Mouse (Mus musculus): ENCODE measurements around the gene Prkcg. TPM values are rescaled to one million over a fixed set of nuclear protein-coding genes. Genes with fewer than 3 reads are reported as not detected.

The Prkcg gene
- total RNA-seq, 2 experiments from 2014 or later, result 448 to 472 TPM

GRCm38 (mm10) chr7:3314121-3314520 lies 25.1 kb downstream of the Prkcg start:
- no peak for DNase-seq (ENCODE audit: low spot score in 2 of 2)

DNA sequence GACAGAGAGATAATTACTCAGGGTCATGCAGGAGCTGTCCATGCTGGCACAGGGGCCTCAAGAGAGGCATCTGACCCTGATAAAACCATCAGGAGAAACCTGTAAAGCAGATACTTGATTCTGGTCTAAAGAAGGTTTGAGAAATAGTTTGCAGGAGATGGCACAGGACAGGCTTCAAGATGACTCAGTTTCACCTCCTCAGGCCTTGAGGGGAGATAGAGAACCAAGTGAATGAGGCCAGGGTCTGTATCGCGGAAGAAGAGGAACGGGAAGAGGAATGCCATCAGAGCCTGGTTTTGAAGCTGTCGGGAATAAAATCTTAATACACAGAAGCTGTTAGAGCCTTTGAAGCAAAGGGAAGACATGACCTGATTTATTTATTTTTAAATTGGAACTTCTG lies 28.7 kb downstream of the Prkcg start:
- DNase-seq (ENCODE audit: low spot score in 2 of 2), result no peak

GRCm38 (mm10) chr7:3320856-3321255 lies 31.9 kb downstream of the Prkcg start:
- no peak for DNase-seq (ENCODE audit: low spot score in 2 of 2)

- no peak for DNase-seq (ENCODE audit: low spot score in 2 of 2)
Measured at GRCm38 (mm10) chr7:3323826-3324225, 34.8 kb downstream of the Prkcg start.

DNA sequence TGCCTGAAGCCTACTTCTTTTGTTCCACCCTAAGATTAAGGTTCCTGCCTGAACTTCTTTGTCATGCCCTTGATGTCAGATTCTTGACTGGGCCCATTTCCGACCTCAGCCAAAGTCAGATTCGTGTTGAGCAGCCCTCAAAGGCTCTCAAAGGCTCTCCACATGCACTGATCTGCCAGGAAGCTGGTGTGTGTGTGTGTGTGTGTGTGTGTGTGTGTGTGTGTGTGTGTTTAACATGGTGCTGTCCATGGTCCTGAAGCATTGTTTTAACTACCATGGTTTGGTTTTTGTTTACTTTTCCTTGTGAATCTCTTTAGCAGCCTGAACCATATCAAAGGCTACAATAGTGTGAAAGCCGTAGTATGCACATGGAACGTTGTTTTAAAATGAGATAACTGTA lies 39.0 kb downstream of the Prkcg start:
- no peak for DNase-seq (ENCODE audit: low spot score in 2 of 2)

DNA sequence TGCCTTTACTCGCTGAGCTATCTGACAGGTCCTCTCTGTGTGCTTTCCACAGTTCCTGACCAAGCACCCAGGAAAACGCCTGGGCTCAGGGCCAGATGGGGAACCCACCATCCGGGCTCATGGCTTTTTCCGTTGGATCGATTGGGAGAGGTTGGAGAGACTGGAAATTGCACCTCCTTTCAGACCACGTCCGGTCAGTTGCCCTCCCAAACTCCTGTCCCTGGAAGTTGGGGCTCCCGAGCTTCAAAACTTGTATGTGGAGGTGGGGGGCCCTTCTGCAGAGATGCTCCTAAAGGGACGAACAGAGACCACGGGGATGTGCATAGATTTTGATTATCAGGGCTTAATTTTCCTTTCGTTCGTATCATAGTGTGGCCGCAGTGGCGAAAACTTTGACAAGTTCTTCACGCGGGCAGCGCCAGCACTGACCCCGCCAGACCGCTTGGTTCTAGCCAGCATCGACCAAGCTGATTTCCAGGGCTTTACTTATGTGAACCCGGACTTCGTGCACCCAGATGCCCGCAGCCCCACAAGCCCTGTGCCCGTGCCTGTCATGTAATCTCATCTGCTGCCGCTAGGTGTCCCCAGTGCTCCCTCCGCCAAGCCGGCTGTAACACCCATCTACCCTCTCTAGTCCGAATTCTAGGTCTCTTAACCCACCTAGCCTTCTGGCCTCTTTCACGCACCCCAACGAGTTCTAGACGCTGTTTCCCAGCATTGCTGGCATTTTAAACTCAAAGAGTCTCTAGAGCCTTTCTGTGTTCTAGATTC lies 41.0 kb downstream of the Prkcg start:
- peak; percentile 90 to 92 for DNase-seq (ENCODE audit: low spot score in 2 of 2)

DNA sequence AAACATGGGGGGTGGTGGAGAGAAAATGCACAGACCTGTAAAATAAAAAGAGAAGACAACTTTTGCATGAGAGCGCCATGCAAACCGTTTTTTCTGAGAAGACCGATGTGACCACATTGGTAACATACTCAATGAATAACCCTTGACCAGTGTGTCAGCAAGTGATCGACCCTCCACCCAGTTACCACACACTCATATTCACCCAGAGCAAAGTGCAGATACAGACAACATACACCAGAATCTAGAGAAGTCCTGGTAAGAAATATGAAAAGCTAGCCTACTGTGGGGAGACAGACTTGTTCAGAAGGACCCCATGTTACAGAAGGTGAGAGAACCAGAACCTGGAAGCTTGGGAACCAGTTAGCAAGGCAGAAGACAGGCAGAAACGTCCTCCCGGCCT lies 42.2 kb downstream of the Prkcg start:
- no peak for DNase-seq (ENCODE audit: low spot score in 2 of 2)

- DNase-seq (ENCODE audit: low spot score in 2 of 2), result peak; percentile 76 to 85
Measured at GRCm38 (mm10) chr7:3331581-3332223, 42.7 kb downstream of the Prkcg start.

- DNase-seq (ENCODE audit: low spot score in 2 of 2), result no peak
Measured at GRCm38 (mm10) chr7:3332224-3332615, 43.2 kb downstream of the Prkcg start.

DNA sequence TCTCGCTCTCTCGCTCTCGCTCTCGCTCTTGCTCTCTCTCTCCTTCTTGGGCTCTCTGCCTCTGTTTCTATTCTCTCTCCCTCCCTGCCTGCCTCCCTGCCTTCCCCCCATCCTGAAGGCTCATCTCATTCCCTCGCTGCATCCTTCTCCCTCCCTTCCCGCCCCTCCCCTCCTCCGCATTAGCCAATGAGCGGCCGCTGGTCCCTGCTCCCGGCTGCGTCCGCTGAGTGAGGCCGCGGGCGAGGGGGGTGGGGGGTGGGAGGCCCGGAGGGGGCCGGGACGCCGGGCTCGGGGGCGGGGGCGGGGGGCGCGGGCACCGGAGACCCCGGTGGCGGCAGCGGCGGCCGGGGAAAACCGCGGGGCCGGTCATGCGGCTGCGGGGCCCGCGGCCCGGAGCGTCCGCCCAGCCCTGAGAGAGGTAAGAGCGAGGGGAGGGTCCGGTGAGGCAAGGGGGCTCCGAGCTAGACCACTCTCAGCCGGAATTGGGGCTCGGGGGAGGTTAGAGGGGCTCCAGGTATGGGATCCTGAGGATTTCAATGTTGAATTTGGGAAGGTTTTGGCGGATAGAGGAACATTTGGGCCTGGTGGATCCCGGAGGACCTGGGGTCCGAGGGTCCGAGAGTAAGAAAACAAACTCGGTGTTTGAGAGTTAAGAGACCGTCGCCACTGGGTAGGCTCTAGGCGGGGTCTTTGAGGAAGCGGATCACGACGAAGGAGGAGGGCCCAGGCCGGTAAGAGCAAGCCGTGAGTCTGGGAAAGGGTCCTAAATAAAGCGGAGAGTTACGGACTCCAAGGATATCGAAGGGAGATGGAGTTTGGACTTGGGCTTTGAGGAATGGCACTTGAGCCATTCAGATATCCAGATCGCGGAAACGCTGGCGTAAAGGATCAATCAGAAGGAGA lies 43.9 kb downstream of the Prkcg start, which contains the start of gene Cacng7:
Cacng7 (plus strand) TSS at position 337 of the 903 bp plus-strand sequence.
- DNase-seq (ENCODE audit: low spot score in 2 of 2), result peak; percentile 48 to 62

DNA sequence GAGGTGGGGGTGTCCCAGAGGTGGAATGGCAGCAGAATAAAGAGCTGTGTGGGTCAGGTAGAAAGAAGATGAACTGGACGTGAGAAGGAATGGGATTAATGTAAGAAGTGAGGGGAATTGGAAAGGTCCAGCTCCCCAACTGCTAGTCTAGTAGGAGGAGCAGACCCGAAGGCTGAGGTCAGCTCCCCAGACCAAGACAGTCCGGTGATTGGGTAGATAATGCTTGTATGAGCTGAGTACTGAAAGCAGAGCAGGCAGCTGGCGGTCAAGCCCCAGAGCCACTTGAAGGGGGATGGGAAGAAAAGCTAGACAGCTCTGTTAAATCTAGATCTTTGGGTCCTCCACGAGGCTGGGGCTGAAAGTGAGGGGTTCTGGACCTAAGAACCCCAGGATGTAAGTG lies 44.6 kb downstream of the Prkcg start:
- no peak for DNase-seq (ENCODE audit: low spot score in 2 of 2)

DNA sequence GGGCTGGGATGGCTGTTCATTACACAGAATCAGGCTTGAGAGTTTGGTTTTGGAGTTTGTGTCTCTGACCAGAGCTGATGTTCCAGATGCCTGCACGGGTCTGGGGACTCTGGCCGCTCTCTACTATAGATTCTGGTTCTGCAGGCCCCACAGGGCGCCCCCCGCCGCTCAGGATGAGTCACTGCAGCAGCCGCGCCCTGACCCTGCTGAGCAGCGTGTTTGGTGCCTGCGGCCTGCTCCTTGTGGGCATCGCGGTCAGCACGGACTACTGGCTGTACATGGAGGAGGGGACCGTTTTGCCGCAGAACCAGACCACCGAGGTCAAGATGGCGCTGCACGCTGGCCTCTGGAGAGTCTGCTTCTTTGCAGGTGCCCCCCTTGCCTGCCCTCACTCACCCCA lies 47.4 kb downstream of the Prkcg start:
- DNase-seq (ENCODE audit: low spot score in 2 of 2), result no peak

DNA sequence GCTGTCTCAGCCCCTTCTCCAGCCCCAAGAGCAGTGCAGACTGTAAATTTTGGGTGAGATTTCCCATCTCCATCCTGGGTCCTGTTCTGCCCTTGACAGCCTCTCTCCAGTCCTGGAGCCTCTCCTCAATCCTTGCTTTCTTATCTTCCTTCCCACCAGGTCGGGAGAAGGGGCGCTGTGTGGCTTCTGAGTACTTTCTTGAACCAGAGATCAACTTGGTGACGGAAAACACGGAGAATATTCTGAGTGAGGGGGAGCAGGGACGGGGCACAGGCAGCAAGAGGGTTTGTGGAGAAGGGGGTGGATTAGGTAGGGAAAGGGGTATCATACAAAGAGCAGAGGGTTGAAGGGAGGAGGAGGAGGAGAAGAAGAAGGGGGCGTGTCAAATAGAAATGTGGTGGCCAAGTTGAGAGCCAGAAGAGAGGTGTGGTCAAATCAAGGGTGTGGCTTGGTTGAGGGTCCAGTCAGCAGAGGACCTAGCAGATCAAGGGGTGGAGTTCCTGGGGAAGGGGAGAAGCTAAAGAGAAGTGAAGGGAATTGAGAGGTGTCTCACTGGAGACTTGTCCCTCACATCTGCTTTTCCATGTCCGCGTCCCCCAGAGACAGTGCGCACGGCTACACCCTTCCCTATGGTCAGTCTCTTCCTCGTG lies 49.4 kb downstream of the Prkcg start:
- DNase-seq (ENCODE audit: low spot score in 2 of 2), result no peak

GRCm38 (mm10) chr7:3339010-3339409 lies 50.0 kb downstream of the Prkcg start:
- no peak for DNase-seq (ENCODE audit: low spot score in 2 of 2)

DNA sequence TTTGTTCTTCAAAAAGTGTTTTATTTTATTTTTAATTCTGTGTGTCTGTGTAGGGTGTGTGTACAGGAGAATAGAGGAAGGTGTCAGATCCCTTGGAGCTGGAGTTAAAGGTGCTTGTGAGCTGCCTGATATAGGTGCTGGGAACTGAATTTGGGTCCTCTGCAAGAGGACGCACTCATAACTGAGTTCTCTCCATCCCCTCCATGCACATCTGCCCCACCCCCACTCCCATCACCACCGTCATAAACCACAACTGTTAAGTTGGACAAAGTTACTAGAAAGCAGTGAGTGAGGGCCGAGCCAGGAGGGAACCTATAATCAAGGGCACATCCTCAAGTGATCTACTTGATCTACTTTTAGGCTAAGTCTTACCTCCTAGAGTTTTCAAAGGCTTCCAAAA lies 54.9 kb downstream of the Prkcg start:
- no peak for DNase-seq (ENCODE audit: low spot score in 2 of 2)

- no peak for DNase-seq (ENCODE audit: low spot score in 2 of 2)
Measured at GRCm38 (mm10) chr7:3345301-3345700, 56.3 kb downstream of the Prkcg start.

DNA sequence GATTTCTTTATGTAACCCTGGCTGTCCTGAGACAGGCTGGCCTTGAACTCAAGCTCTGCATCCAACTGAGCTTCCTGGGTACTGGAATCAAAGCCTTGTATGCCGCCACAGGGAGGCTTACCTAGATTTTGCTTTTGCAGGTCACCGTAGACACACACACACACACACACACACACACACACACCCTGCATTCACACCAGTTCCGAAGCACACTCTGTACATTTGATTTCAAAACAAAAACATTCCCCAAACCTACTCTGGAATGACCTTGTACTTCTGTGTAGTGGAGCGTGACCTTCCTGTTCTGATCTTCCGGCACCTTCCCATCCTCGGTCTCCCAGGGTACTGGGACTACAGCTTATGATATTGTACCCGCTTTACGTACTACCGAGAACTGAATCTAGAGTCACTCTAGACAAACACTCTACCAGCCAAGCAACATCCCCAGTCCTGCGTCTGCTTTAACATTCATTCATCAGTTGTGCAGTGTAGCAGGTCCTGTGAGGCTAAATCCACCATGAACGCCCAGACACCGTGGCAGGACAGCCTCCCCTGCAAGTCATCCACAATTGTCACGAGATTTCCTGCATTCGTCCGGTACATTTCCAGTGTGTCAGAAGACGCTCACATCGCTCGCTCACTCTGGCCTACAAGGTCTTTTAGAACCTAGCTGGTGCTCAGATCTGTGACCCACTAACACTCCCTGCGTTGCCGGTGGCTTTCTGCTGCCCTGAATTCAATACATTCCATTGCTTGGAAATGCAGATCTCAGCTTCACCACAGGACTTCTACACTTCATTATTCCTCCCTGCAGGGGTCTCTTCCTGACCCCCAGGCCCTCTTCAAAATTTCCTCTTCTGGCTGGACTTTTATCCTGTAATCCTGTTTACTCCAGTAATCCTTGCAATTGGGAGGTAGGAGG lies 58.6 kb downstream of the Prkcg start:
- no peak for DNase-seq (ENCODE audit: low spot score in 2 of 2)

- DNase-seq (ENCODE audit: low spot score in 2 of 2), result no peak
Measured at GRCm38 (mm10) chr7:3348326-3348725, 59.3 kb downstream of the Prkcg start.

DNA sequence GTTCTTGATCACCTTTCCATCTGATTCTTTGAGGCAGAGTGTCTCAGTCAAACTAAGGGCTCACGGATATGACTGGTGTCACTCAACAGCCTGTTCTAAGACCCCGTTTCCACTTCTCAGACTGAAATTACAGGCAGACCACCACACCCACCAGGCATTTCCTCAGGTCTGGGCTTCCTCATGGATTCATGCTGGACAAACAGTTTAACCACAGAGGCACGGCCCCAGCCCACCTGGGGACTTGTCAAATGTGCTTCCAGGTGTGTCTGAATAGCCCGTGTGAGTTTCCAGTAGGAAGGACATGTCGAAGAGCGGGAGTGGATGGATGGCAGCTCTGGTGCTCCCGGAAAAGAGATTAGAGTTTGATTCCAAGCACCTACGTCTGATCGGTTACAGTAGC lies 60.8 kb downstream of the Prkcg start:
- DNase-seq (ENCODE audit: low spot score in 2 of 2), result no peak

GRCm38 (mm10) chr7:3351536-3351935 lies 62.6 kb downstream of the Prkcg start:
- no peak for DNase-seq (ENCODE audit: low spot score in 2 of 2)
